Mouse (Mus musculus) cortical plate, adult 2 months (tissue): ENCODE data around the gene Slc35a3. TPM values are rescaled to one million over a fixed set of nuclear protein-coding genes. Genes with fewer than 3 reads are reported as not detected.
"Not testable (repeated sequence)": the region's sequence is repeated elsewhere in the genome, so short reads cannot be mapped to it uniquely, and the experiment has no call there.

ENCODE experiments used
- H3K27ac ChIP-seq: fragments of 200-500 bp; 2 replicates; pipeline ENCODE4 v1.5.1; 2012; ENCODE audit warnings: low read length, control low read depth, inconsistent platforms; ENCODE audit not compliant: insufficient read depth
- H3K4me1 ChIP-seq: fragments of 200-500 bp; 2 replicates; pipeline ENCODE4 v1.6.1; 2011; ENCODE audit warnings: low read length; ENCODE audit not compliant: control insufficient read depth, insufficient read depth
- H3K4me3 ChIP-seq: fragments of 200-500 bp; 2 replicates; pipeline ENCODE4 v1.5.1; 2011; ENCODE audit warnings: mild to moderate bottlenecking, low read length, control low read depth; ENCODE audit not compliant: insufficient read depth
- CTCF ChIP-seq: fragments of 200-500 bp; IDR thresholded peaks from 2 replicates; pipeline ENCODE4 v1.5.1; 2011; ENCODE audit warnings: mild to moderate bottlenecking, control low read depth, low read length; ENCODE audit not compliant: insufficient read depth; ENCODE audit errors: extremely low read depth
- POLR2A ChIP-seq: fragments of 200-500 bp; IDR thresholded peaks from 2 replicates; pipeline ENCODE4 v1.6.1; 2011; ENCODE audit warnings: mild to moderate bottlenecking, low read length, control low read depth; ENCODE audit not compliant: insufficient read depth; ENCODE audit errors: extremely low read depth
- polyA plus RNA-seq: library from polyadenylated mRNA; depleted of rRNA; stranded (reverse); fragments of >200 nt; gene quantifications from 2 replicates; pipeline ENCODE4 v1.2.3, GENCODE M21; 2012

Slc35a3 gene
- polyA plus RNA-seq, 1 experiment: 12.2 TPM

DNA sequence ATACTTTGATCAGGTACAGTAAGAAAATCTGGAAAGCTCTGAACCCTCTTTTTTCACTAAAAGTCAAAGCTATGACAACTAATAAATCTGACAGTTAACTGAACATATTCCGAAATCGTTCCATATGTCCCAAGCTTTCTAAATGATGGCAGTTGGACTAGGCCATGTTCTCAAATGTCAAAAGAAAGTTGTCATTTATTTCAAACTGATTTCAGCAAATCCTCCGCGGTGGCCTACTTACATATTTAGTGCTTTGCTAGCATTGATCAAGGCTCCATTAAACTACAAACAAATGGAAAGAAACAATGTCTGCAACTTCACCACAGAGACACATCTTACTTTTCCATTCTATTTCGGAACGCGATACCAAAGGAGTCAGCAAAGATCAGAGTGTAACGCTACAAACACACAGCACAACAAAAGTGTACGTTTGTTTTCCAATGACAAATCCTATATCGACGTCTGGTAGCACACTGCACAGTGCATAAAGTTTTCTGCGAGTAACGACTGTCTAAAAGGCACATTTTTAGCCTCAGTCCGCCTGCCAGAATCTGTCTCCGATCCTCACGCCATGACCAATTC lies 51.3 kb downstream of the Slc35a3 start:
- Histone ChIP-seq H3K27ac (peak overlapping the region; percentile 92), H3K4me3 (peak overlapping the region; percentile 64), H3K4me1 (peaks cover 7% of the 10 kb centered on the region)
- no peak for TF ChIP-seq CTCF
- TF ChIP-seq POLR2A: no peak

DNA sequence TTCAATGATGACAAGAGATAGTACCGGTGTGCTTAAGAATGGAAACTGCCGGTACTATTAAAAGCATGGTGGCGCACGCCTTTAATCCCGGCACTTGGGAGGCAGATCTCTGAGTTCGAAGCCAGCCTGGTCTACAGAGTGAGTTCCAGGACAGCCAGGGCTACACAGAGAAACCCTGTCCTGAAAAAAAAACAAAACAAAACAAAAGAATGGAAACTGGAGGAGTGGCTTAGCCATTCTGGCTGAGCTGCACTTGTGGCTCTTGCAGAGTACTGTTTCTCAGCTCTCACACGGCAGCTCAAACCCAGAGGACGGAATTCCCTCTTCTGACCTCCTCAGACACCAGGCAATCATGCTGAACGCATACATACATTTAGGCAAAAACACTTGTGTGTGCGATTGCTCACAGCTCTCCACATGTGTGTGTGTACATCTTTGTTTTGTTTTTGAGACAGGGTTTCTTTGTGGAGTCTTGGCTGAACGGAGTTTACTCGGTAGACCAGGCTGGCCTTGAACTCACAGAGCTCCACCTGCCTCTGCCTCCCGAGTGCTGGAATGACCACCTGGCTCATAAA lies 52.7 kb downstream of the Slc35a3 start:
- peaks cover 9% of the 10 kb centered on the region for H3K4me1 ChIP-seq
- peak overlapping the region; percentile 64; the same call in 1 of the 2 replicates for H3K4me3 ChIP-seq
- TF ChIP-seq CTCF: no peak
- H3K27ac ChIP-seq: no peak overlapping the region

DNA sequence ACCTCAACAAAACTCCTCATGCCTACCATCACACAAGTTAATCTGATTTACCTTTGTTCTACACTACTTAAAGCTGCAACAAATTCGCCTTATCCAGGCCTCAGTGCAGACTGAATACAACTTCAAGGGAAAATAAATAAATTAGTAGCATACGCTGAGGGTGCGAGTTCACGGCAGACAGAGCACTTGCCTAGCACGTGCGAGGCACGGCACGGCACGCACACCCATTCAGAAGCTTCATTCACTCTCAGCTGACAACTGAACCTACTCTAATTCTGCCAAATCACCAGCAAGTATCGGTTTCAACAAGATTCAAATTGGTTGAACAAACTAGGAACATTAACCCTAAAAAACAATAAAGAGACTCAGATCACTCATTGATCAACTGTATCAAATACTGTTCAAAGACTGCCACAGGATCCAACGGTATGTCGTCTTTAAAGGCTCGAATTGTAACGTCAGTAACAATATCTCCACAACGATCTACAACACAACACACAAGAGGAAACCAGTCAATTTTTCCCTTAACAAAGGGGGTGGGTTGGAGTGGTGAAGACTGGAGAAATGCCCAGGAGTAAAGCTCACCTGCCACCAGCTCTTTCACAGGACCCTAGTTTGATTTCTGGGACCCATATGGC lies 53.6 kb downstream of the Slc35a3 start:
- no peak for TF ChIP-seq POLR2A
- TF ChIP-seq CTCF: no peak
- H3K4me3 ChIP-seq: no peak overlapping the region
- H3K4me1 ChIP-seq: peaks cover 9% of the 10 kb centered on the region
- no peak overlapping the region for H3K27ac ChIP-seq

DNA sequence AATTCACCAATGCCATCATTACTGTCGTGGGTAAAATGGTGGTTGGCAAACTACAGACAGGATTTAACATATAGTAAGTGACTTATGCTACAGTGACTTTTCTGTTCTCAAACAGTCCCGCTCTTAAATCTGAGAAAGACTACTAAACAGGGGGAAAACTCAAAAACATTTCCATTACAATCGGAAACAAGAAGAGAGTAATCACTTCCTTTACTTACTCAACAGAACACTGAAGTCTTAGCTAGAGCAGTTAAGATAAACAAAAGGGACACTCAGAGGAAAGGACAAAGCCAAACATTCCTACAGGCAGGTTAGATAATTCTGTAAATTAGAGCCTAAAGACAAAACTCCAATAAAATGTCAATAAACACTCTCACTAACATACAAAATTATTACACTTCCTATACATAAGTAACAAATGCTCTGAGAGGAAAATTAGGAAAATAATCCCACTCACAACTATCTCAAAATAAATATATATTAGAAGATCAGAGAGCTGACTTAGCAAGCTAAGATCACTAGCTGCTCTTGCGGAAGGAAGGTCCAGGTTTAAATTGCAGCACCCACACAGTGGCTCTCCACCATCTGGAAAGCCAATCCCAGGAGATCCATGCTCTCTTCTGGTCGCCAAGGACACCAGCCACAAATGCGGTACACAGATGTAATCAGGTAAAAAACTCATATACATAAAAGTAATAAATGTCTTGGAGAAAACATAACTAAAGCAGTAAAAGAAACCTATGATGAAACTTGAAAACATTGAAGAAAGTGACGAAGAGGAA lies 56.3 kb downstream of the Slc35a3 start:
- no peak for TF ChIP-seq POLR2A
- TF ChIP-seq CTCF: no peak
- peaks cover 10% of the 10 kb centered on the region; the same call in 1 of the 2 replicates for H3K4me1 ChIP-seq
- no peak overlapping the region for H3K4me3 ChIP-seq
- H3K27ac ChIP-seq: no peak overlapping the region

DNA sequence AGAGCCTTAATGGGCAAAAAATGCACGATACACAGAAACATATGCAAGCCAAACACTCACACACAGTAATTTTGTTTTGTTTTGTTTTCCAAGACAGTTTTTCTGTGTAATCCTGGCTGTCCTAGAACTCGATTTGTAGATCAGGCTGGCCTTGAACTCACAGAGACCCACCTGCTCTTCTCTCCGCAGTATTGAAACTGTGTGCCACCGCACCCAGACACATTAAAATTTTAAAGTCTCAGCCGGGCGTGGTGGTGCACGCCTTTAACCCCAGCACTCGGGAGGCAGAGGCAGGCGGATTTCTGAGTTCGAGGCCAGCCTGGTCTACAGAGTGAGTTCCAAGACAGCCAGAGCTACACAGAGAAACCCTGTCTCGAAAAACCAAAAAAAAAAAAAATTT lies 58.6 kb downstream of the Slc35a3 start:
- not testable (repeated sequence) for H3K4me3 ChIP-seq, H3K27ac ChIP-seq, H3K4me1 ChIP-seq

DNA sequence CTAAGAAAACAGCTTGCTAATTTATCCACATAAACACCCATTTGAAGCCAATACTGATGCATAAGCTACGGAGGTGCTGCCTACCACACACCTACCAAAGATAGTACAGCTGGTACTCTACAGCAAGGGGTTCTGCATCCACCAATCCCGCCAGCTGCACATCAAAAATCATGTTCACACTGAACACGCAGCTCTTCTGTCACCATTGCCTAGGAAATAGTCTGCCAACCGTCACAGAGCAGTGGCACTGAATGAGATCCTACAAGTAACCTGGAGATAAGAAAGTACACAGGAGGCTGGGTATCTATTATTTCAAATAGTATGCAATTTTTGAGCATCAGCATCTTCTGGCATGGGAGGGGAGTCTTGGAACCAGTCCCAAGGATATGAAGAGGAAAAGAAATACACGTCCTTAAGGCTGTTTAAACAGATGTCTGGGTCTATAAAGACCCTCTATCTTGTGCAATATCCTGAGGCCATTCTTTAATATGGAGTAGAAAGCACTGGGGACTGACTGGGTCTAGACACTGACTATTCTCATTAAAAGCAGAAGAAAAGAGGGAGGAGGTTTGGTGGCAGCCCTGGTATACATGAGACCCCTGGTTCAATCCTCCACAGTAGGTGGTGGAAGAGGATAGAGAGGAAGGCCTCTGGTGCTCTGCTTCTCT lies 59.2 kb downstream of the Slc35a3 start:
- Histone ChIP-seq H3K4me1 (peaks cover 8% of the 10 kb centered on the region), H3K27ac (no peak overlapping the region), H3K4me3 (no peak overlapping the region)
- TF ChIP-seq CTCF (no peak), POLR2A (no peak)

DNA sequence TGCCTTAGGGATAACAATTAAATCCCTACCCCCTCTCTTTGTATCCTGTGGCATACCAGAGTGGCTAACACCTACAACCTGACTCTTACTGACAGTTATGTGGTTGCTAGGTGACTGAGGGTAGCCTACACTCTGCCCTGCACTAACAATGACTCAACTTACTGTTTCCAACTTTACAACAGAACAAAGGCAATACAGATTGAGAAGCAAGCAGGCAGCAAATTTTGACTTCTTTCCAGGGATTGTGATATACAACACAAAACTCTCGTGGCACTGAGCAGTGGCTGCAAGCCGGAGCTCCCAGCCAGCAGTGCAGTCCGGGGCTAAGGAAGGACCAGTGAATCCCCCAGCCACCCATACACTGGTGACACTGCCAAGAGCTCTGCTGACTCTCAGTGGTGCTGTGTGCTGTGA lies 60.6 kb downstream of the Slc35a3 start:
- TF ChIP-seq POLR2A (no peak), CTCF (no peak)

DNA sequence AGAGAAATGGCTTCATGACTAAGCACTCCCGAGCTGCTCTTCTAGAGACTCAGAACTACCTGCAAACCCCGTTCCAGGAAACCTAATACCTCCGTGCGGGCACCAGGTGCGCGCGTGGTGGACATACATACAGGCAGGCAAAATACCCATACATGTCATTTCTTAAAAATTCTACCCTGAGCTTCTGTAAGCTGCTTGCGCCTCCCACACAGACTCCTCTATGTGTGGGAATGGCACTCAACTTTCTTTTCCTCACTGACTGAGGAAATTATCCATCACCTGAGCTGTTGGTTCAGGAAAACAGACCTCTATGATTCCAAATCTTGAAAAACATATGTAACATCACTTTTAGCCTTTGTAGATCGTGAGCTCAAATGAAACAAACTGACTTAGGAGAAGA lies 61.9 kb downstream of the Slc35a3 start:
- Histone ChIP-seq H3K4me1 (peaks cover 5% of the 10 kb centered on the region), H3K4me3 (no peak overlapping the region), H3K27ac (no peak overlapping the region)
- TF ChIP-seq POLR2A (no peak), CTCF (no peak)

More for the DNA sequence above, 60.6 kb downstream of the Slc35a3 start:
- Histone ChIP-seq H3K4me3 (no peak overlapping the region), H3K27ac (no peak overlapping the region), H3K4me1 (peaks cover 7% of the 10 kb centered on the region)

DNA sequence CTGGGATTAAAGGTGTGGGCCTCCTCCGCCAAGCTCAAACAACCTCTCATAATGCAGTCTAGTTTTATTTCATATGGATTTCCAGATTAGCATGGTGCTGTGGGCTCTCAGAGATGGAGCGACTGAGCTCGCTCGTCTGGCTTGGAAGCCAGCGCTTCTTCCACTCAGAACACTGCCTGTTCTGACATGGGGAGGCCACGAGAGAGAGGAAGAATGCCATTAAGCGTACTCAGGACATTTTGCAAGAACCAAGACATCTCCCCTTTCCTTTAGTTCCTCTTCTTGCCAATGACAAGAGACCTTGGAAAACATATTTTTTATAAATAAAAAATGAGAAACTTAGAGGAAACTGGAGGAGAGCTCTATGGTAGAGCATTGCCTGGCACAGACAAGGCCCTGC lies 63.8 kb downstream of the Slc35a3 start:
- H3K4me1 ChIP-seq: peaks cover 5% of the 10 kb centered on the region

More for the DNA sequence above, 63.8 kb downstream of the Slc35a3 start:
- no peak overlapping the region for H3K27ac ChIP-seq
- H3K4me3 ChIP-seq: no peak overlapping the region
- no peak for TF ChIP-seq POLR2A
- no peak for TF ChIP-seq CTCF
